Mouse (Mus musculus) heart, postnatal 0 days (tissue): Measurements from ENCODE around the gene Cox18. TPM values are rescaled to one million over a fixed set of nuclear protein-coding genes. Genes with fewer than 3 reads are reported as not detected.

ENCODE experiments used
- ATAC-seq: fragments of 200-750 bp; cut with Nextera tagmentation; 2 replicates; pipeline ENCODE4 v1.8.0; 2017; ENCODE audit warnings: low read depth, moderate number of reproducible peaks, moderate library complexity; ENCODE audit not compliant: insufficient read depth
- DNase-seq: peaks from one replicate; pipeline ENCODE4 v3.0.0-alpha.2; 2016; ENCODE audit warnings: low spot score
- H3K27ac ChIP-seq: fragments of 300-500 bp; sonication (generic); 2 replicates; pipeline ENCODE4 v1.5.1; 2014; ENCODE audit warnings: low read depth, mild to moderate bottlenecking
- H3K27me3 ChIP-seq: fragments of 300-500 bp; sonication (generic); 2 replicates; pipeline ENCODE4 v1.6.1; 2014; ENCODE audit warnings: low read length, mixed read lengths; ENCODE audit not compliant: control insufficient read depth, insufficient read depth
- H3K36me3 ChIP-seq: fragments of 300-500 bp; sonication (generic); replicated peaks from 2 replicates; pipeline ENCODE4 v1.6.1; 2014; ENCODE audit warnings: low read length, mixed read lengths; ENCODE audit not compliant: control insufficient read depth, insufficient read depth
- H3K4me1 ChIP-seq: fragments of 300-500 bp; sonication (generic); 2 replicates; pipeline ENCODE4 v1.6.1; 2014; ENCODE audit warnings: antibody characterized with exemption; ENCODE audit not compliant: control insufficient read depth, insufficient read depth
- H3K4me2 ChIP-seq: fragments of 300-500 bp; sonication (generic); 2 replicates; pipeline ENCODE4 v1.6.1; 2014; ENCODE audit warnings: low read depth, mild to moderate bottlenecking, low read length, moderate library complexity
- H3K4me3 ChIP-seq: fragments of 300-500 bp; sonication (generic); 2 replicates; pipeline ENCODE4 v1.5.1; 2014; ENCODE audit warnings: low read depth, low read length
- H3K9ac ChIP-seq: fragments of 300-500 bp; sonication (generic); replicated peaks from 2 replicates; pipeline ENCODE4 v1.6.1; 2014; ENCODE audit warnings: low read depth, low read length, mixed read lengths
- H3K9me3 ChIP-seq: fragments of 300-500 bp; sonication (generic); replicated peaks from 2 replicates; pipeline ENCODE4 v1.6.1; 2016; ENCODE audit warnings: low read length; ENCODE audit not compliant: control insufficient read depth
- CTCF ChIP-seq: IDR thresholded peaks from 2 replicates; pipeline ENCODE4 v1.5.1; 2016; ENCODE audit warnings: antibody characterized with exemption, control low read depth, low read depth
- EP300 ChIP-seq: IDR thresholded peaks from 2 replicates; pipeline ENCODE4 v1.6.1; 2016; ENCODE audit warnings: antibody characterized with exemption, low read depth
- WGBS: fragments of 180-500 bp; shearing (Covaris S2); extraction: QIAGEN DNeasy Blood & Tissue Kit; methylation state at CpG from one replicate; pipeline ENCODE4 v1.1.7; 2014; 5-methylcytosine and 5-hydroxymethylcytosine counted together
- polyA plus RNA-seq: library from polyadenylated mRNA; unstranded; fragments of >200 nt; fragmentation: Nextera tagmentation; extraction: Ambion mirVana; gene quantifications from 2 replicates; pipeline ENCODE4 v1.2.1, GENCODE M21; 2015
- total RNA-seq: library from RNA; depleted of rRNA; stranded (reverse); fragments of >200 nt; gene quantifications from 2 replicates; pipeline ENCODE4 v1.2.3, GENCODE M21; 2014; ENCODE audit warnings: low replicate concordance

Gene Cox18
- total and polyA plus RNA-seq, 2 experiments from 2014 or later, result 24.8 to 32.0 TPM

DNA sequence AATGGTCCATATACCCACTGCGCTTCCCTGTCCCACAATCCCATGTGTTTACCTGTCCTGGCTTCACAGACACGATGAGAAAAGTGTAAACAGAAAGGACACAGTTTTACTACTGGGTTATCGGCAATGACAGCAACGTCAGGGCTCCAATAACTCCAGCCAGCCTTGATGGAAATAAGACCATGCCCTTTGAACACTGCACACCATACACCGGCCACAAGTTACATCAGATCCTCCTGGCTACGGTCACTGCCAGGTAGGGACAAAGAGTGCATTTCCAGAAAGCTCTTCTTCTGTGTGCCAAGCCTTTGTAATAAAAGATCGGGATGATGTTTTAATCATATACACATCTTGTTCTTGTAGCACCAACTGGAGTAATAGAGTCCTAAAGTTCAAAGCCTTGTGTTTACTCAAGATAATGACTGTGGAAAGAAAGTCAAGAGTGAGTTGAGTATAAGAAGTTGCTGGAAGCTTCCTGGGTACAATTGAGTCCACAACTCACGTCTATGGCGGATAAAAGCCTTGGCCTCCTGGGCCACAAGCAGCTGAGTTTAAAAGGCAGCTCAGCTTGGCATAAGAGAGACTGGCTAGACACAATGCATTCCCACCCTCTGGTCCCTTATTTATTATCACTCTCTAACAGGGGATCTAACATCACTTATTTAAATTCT, 21.2 kb downstream of the Cox18 start:
- no peak for ATAC-seq
- no peaks in the 10 kb centered on the region for H3K9me3 ChIP-seq
- WGBS, result 74% methylated on average over 9 of the region's 9 CpGs
- TF ChIP-seq CTCF (no peak), EP300 (no peak)
- no peaks in the 10 kb centered on the region for H3K4me1 ChIP-seq
- no peak for DNase-seq
- no peak overlapping the region for H3K4me3 ChIP-seq
- H3K27ac ChIP-seq, result no peak overlapping the region
- no peaks in the 10 kb centered on the region for H3K27me3 ChIP-seq
- H3K4me2 ChIP-seq, result no peak overlapping the region
- H3K9ac ChIP-seq, result no peak overlapping the region
- H3K36me3 ChIP-seq, result no peaks in the 10 kb centered on the region

DNA sequence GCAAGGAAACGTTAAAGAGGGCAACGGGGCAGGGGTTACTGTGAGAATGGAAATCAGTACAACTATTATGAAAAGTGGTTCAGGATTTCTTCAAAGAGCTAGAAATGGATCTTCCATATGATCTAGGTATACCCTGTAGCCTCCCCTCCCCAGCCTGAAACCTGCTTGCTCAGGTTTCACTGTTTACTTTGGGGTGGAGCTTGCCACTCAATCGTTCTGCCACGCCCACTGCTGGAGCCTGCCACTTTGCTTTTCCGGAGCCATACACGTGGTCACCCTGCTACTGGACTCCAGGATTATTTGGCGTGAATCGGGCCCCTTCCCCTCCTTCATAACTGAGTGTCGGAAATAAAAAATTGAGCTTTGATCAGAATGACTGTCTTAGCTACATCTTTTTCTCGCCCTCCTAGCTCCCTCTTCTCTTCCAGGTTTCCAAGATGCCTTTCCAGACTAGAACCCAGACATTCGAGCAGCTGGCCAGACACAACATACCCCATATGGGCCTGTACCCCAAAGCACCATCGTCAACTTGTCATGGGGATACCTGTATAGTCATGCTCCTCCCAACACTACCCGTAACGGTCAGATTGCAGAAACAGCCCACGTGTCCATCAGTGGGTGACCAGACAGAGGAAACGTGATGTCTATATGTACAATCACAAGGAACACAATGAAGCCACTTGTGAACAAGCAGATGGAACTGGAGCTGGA, 23.7 kb downstream of the Cox18 start:
- Histone ChIP-seq H3K9ac (no peak overlapping the region), H3K4me1 (no peaks in the 10 kb centered on the region), H3K27ac (no peak overlapping the region), H3K9me3 (no peaks in the 10 kb centered on the region), H3K4me3 (no peak overlapping the region), H3K27me3 (no peaks in the 10 kb centered on the region), H3K36me3 (no peaks in the 10 kb centered on the region), H3K4me2 (no peak overlapping the region)
- 50% methylated on average over 16 of the region's 16 CpGs for WGBS
- DNase-seq (no peak), ATAC-seq (no peak)
- TF ChIP-seq EP300 (no peak), CTCF (no peak)

DNA sequence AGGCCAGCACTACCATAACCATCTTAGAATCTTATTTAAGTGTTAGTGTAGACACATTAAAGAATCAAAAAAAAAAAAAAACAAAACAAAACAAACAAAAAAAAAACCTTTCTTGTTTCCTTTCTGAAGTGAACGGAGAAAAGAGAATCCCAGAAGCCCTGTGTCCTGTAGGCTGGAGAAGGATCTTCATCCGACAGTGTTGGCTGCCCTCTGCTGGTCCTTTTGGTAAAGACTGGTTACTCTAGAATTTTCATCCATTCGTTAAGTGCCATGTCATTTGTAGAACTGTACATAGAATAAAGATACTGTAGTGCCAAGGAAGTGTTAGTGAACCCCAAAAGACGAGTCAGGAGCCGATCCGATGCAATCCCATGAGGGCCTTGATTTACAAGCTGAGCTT, 29.0 kb downstream of the Cox18 start:
- 15% methylated on average over 6 of the region's 6 CpGs for WGBS
- TF ChIP-seq CTCF, result peak; percentile 77
- no peak for TF ChIP-seq EP300

DNA sequence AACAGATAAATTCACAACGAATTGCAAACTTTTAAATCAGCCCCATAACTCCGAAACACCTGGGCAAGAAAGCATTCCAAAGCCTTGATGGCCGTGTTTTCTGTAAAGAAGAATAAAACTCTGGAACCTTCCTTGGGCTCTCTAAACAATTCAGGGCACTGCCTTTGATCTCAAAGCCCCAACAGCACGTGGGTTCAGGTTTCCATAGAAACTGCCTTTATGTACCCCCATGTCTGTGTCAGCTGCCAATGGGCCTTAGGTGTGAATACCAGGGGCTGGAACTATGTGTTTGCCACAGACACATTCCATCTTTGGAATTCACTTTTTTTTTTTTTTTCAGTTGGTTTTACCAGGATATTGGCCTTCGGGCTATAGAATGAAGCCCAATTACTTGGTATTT, 41.0 kb downstream of the Cox18 start:
- no peaks in the 10 kb centered on the region for H3K36me3 ChIP-seq
- 69% methylated on average over 5 of the region's 5 CpGs for WGBS

More for the DNA sequence above, 29.0 kb downstream of the Cox18 start:
- H3K27me3 ChIP-seq, result no peaks in the 10 kb centered on the region
- H3K4me1 ChIP-seq, result no peaks in the 10 kb centered on the region
- no peak overlapping the region for H3K9ac ChIP-seq
- H3K36me3 ChIP-seq, result no peaks in the 10 kb centered on the region
- H3K9me3 ChIP-seq, result no peaks in the 10 kb centered on the region
- H3K27ac ChIP-seq, result no peak overlapping the region
- H3K4me2 ChIP-seq, result no peak overlapping the region
- DNase-seq, result peak; percentile 73
- ATAC-seq, result no peak
- no peak overlapping the region for H3K4me3 ChIP-seq

DNA sequence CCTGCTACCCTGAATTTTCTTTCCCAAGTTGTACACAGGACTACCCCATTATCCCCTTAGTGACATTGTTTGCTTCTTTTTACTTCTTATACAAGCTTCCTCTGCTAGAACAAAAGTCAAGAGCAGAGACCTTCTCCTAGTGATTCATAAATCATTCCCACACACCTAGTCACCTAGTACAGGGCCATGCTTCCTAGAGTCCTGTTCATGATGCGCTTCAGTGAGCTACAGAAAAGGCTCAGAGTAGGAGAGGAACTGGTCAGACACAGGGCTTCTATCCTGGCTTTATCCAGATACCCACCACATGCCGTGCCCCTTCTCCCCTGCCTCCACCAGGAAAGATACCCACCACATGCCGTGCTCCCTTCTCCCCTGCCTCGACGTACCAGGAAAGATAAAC, 44.7 kb downstream of the Cox18 start:
- H3K27me3 ChIP-seq, result no peaks in the 10 kb centered on the region
- H3K4me3 ChIP-seq, result no peak overlapping the region
- WGBS, result 81% methylated on average over 5 of the region's 5 CpGs
- peaks cover 7% of the 10 kb centered on the region; the same call in 1 of the 2 replicates for H3K4me1 ChIP-seq
- no peak overlapping the region for H3K9ac ChIP-seq
- ATAC-seq (no peak), DNase-seq (no peak)
- peak overlapping the region; percentile 8; the same call in 1 of the 2 replicates for H3K27ac ChIP-seq
- TF ChIP-seq EP300 (no peak), CTCF (no peak)
- H3K9me3 ChIP-seq, result no peaks in the 10 kb centered on the region
- no peak overlapping the region for H3K4me2 ChIP-seq
- no peaks in the 10 kb centered on the region for H3K36me3 ChIP-seq

More for the DNA sequence above, 41.0 kb downstream of the Cox18 start:
- H3K27ac ChIP-seq, result no peak overlapping the region
- peaks cover 6% of the 10 kb centered on the region; the same call in 1 of the 2 replicates for H3K4me1 ChIP-seq
- TF ChIP-seq CTCF (no peak), EP300 (no peak)
- H3K4me3 ChIP-seq, result no peak overlapping the region
- ATAC-seq, result no peak
- H3K9me3 ChIP-seq, result no peaks in the 10 kb centered on the region
- H3K27me3 ChIP-seq, result no peaks in the 10 kb centered on the region
- no peak for DNase-seq
- no peak overlapping the region for H3K4me2 ChIP-seq
- no peak overlapping the region for H3K9ac ChIP-seq
